Mouse (Mus musculus): ENCODE measurements around the gene Hist1h1c.

- no peak for TF ChIP-seq POLR2A (IDR thresholded peaks at IDR 0.05; ENCODE audit: extremely low read depth, insufficient read depth, low read length)
- no peak for TF ChIP-seq CTCF (IDR thresholded peaks at IDR 0.05; ENCODE audit: extremely low read depth, insufficient read depth, low read length)
These were observed 32.8 kb upstream of the Hist1h1c start for GRCm38 (mm10) chr13:23705751-23706356.
